Mouse (Mus musculus): ENCODE data around the gene Man2b1. TPM values are rescaled to one million over a fixed set of nuclear protein-coding genes. Genes with fewer than 3 reads are reported as not detected.
A peak's percentile ranks its signal among the peaks of the same experiment; 100 is the strongest.
"Not testable (repeated sequence)": the region's sequence is repeated elsewhere in the genome, so short reads cannot be mapped to it uniquely, and the experiment has no call there.

Gene Man2b1
- total RNA-seq, 2 experiments from 2014 or later = 43.2 to 51.8 TPM

- DNase-seq (ENCODE audit: low spot score in 2 of 2) = no peak
Observed at GRCm38 (mm10) chr8:85116984-85117383, 33.9 kb downstream of the Man2b1 start.

- peak; percentile 74 for DNase-seq (ENCODE audit: low spot score in 2 of 2)
Observed at GRCm38 (mm10) chr8:85119052-85119981, 36.2 kb downstream of the Man2b1 start.

- not testable (repeated sequence) for DNase-seq (ENCODE audit: low spot score in 2 of 2)
Observed at GRCm38 (mm10) chr8:85120251-85120650, 37.2 kb downstream of the Man2b1 start.

- no peak for DNase-seq (ENCODE audit: low spot score in 2 of 2)
Observed at GRCm38 (mm10) chr8:85122995-85123394, 39.9 kb downstream of the Man2b1 start, which contains the start of gene Zfp791. TSS of gene Zfp791 (minus strand) at chr8:85123095.

- DNase-seq (ENCODE audit: low spot score in 2 of 2) = no peak
Observed at GRCm38 (mm10) chr8:85123691-85124090, 40.6 kb downstream of the Man2b1 start.

GRCm38 (mm10) chr8:85132335-85132734 lies 49.3 kb downstream of the Man2b1 start:
- DNase-seq (ENCODE audit: low spot score in 2 of 2) = no peak

- DNase-seq (ENCODE audit: low spot score in 2 of 2) = not testable (repeated sequence)
Observed at GRCm38 (mm10) chr8:85135690-85136089, 52.6 kb downstream of the Man2b1 start.

GRCm38 (mm10) chr8:85142516-85142915 lies 59.4 kb downstream of the Man2b1 start:
- no peak for DNase-seq (ENCODE audit: low spot score in 2 of 2)

Small RNA genes lying within 50 kb of the gene (microRNA-seq; reads per million reads assigned to microRNA genes)
- gene Gm23388 (ENCODE audit: borderline number of aligned reads in 2 of 2) (0 to 1.4 reads per million in 2 experiments), gene Mir7070 (ENCODE audit: borderline number of aligned reads in 2 of 2) (0 reads per million in 2 experiments)

Other genes starting within 250 kb of the Man2b1 start
- gene Rad23a, start 242.6 kb upstream of the Man2b1 start, total RNA-seq (2021) = 100 to 1,000 TPM; 109 to 113 TPM
- 100 to 1,000 TPM; 606 to 686 TPM for gene Calr, start 236.3 kb upstream of the Man2b1 start, total RNA-seq (2021)
- 10 to 100 TPM; 58.8 to 69.6 TPM for gene Farsa, start 226.3 kb upstream of the Man2b1 start, total RNA-seq (2021)
- 1 to 10 TPM; 6.9 to 9.4 TPM for gene Syce2, start 211.2 kb upstream of the Man2b1 start, total RNA-seq (2021)
- gene Gcdh, start 189.3 kb upstream of the Man2b1 start, total RNA-seq (2021) = 10 to 100 TPM; 52.4 to 56.5 TPM
- gene Klf1, start 181.3 kb upstream of the Man2b1 start, total RNA-seq (2021) = not detected
- gene Dnase2a, start 174.7 kb upstream of the Man2b1 start, total RNA-seq (2021) = 10 to 100 TPM; 11.2 to 12.5 TPM
- gene Mast1, start 145.9 kb upstream of the Man2b1 start, total RNA-seq (2021) = 1 to 10 TPM; 2.1 to 3.1 TPM
- under 1 TPM in 1 of 2 experiments, not detected in 1; 0.16 TPM for gene Rtbdn, start 136.3 kb upstream of the Man2b1 start, total RNA-seq (2021)
- gene Gm49661, start 113.8 kb upstream of the Man2b1 start, total RNA-seq (2021) = 1 to 10 TPM; 1.9 TPM
- gene Prdx2, start 113.7 kb upstream of the Man2b1 start, total RNA-seq (2021) = 100 to 1,000 TPM; 740 to 761 TPM
- gene Rnaseh2a, start 113.5 kb upstream of the Man2b1 start, total RNA-seq (2021) = 100 to 1,000 TPM in 1 of 2 experiments, 10 to 100 TPM in 1; 80.9 to 131 TPM
- gene Junb, start 104.6 kb upstream of the Man2b1 start, total RNA-seq (2021) = 10 to 100 TPM; 27.1 to 28.5 TPM
- gene Hook2, start 92.7 kb upstream of the Man2b1 start, total RNA-seq (2021) = 1 to 10 TPM; 6.3 to 7.2 TPM
- gene Best2, start 68.7 kb upstream of the Man2b1 start, total RNA-seq (2021) = not detected
- 100 to 1,000 TPM in 1 of 2 experiments, 10 to 100 TPM in 1; 89.2 to 100 TPM for gene Asna1, start 58.0 kb upstream of the Man2b1 start, total RNA-seq (2021)
- 100 to 1,000 TPM; 162 to 192 TPM for gene Trir, start 56.4 kb upstream of the Man2b1 start, total RNA-seq (2021)
- gene Tnpo2, start 46.4 kb upstream of the Man2b1 start, total RNA-seq (2021) = 10 to 100 TPM; 67.8 to 80.4 TPM
- 10 to 100 TPM; 11.1 to 18.1 TPM for gene Fbxw9, start 23.2 kb upstream of the Man2b1 start, total RNA-seq (2021)
- gene Gm5741, start 15.3 kb upstream of the Man2b1 start, total RNA-seq (2021) = not detected
- gene Dhps, start 11.5 kb upstream of the Man2b1 start, total RNA-seq (2021) = 10 to 100 TPM; 25.5 to 26.4 TPM
- gene Wdr83os, start 2.5 kb upstream of the Man2b1 start, total RNA-seq (2021) = 10 to 100 TPM; 72.6 to 87.7 TPM
- gene Wdr83, start 2.0 kb upstream of the Man2b1 start, total RNA-seq (2021) = 10 to 100 TPM; 21.1 to 23.1 TPM
- 1 to 10 TPM; 2.2 TPM for gene Zfp791, start 39.8 kb downstream of the Man2b1 start, total RNA-seq (2021)
- not detected for gene Cks1brt, start 68.7 kb downstream of the Man2b1 start, total RNA-seq (2021)
- gene Olfr371, start 142.7 kb downstream of the Man2b1 start, total RNA-seq (2021) = not detected
- 10 to 100 TPM; 11.8 to 14.3 TPM for gene Orc6, start 216.4 kb downstream of the Man2b1 start, total RNA-seq (2021)
- gene Vps35, start 216.5 kb downstream of the Man2b1 start, total RNA-seq (2021) = 100 to 1,000 TPM in 1 of 2 experiments, 10 to 100 TPM in 1; 92.6 to 101 TPM